Mouse (Mus musculus): ENCODE results near the gene Ralgps1. TPM values are rescaled to one million over a fixed set of nuclear protein-coding genes. Genes with fewer than 3 reads are reported as not detected.
A peak's percentile ranks its signal among the peaks of the same experiment; 100 is the strongest.

Gene Ralgps1
- polyA plus RNA-seq, 1 experiment, result 0.47 TPM

DNA sequence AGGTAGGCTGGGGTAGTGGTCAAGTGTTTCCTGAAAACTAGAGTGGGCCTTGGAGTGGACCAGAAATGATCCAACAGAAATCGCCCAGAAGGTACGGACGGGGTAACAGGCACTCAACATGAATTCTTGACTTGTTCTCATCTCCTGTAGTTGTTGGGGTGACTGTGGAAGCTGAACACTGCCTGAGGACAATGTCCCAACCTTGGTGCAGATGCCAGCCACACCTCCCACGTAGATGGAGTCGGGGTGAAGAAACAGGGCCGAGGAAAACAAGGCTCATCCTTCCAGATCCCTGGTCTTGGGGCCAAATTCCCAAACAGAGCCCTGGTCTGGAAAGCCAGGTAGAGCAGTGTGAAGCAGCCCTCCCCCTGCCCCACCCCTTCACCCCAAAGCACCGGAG lies 122.7 kb downstream of the Ralgps1 start:
- TF ChIP-seq CEBPB (IDR thresholded peaks at IDR 0.05; ENCODE audit: low read depth), result no peak
- no peak for TF ChIP-seq MYOG (IDR thresholded peaks at IDR 0.05; ENCODE audit: control insufficient read depth, extremely low read depth, insufficient read length)
- TF ChIP-seq FOSL1 (IDR thresholded peaks at IDR 0.05; ENCODE audit: insufficient read depth, low read length, poor library complexity, severe bottlenecking), result no peak
- no peak for TF ChIP-seq MYOD1 (IDR thresholded peaks at IDR 0.05; ENCODE audit: control insufficient read depth, insufficient read length, low read depth)
- TF ChIP-seq USF1 (IDR thresholded peaks at IDR 0.05; ENCODE audit: low read depth), result no peak
- TF ChIP-seq CTCF (IDR thresholded peaks at IDR 0.05; ENCODE audit: control insufficient read depth, insufficient read depth, insufficient read length), result no peak
- TF ChIP-seq MAX (IDR thresholded peaks at IDR 0.05), result no peak
- Histone ChIP-seq H3K36me3 (ENCODE audit: control insufficient read depth, insufficient read depth) (peaks cover 45% of the 10 kb centered on the region), H3ac (ENCODE audit: control insufficient read depth, insufficient read length, low read depth) (no peak overlapping the region), H3K4me3 (ENCODE audit: insufficient read depth, poor library complexity, severe bottlenecking) (no peak overlapping the region), H3K79me3 (ENCODE audit: low read depth) (no peaks in the 10 kb centered on the region), H3K79me2 (ENCODE audit: control insufficient read depth, insufficient read depth) (no peaks in the 10 kb centered on the region), H3K27me3 (ENCODE audit: control insufficient read depth, insufficient read depth, insufficient read length) (no peaks in the 10 kb centered on the region)

DNA sequence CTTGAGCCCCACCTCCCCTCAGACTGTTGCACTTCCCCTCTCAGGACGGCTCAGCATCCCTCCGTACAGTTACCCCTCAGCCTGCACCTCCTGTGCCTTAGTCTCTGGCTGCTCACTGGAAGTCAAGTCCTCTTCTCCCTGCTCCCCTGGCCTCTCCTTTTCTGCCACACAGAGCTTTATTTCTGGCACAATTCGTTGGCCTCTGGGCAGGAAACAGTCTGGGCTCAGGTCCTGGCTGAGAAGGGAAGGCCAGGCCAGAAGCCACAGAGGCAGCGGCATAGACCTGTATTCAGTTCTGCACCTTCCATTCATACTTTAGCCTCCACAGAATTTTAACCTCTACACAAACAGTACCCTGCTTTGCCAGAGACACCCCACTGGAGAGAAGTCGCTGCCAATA lies 124.4 kb downstream of the Ralgps1 start:
- H3ac ChIP-seq (ENCODE audit: control insufficient read depth, insufficient read length, low read depth), result no peak overlapping the region
- H3K79me3 ChIP-seq (ENCODE audit: low read depth), result no peaks in the 10 kb centered on the region
- H3K27me3 ChIP-seq (ENCODE audit: control insufficient read depth, insufficient read depth, insufficient read length), result no peaks in the 10 kb centered on the region
- no peak for TF ChIP-seq USF1 (IDR thresholded peaks at IDR 0.05; ENCODE audit: low read depth)
- TF ChIP-seq FOSL1 (IDR thresholded peaks at IDR 0.05; ENCODE audit: insufficient read depth, low read length, poor library complexity, severe bottlenecking), result no peak
- no peak for TF ChIP-seq CTCF (IDR thresholded peaks at IDR 0.05; ENCODE audit: control insufficient read depth, insufficient read depth, insufficient read length)
- no peak for TF ChIP-seq CEBPB (IDR thresholded peaks at IDR 0.05; ENCODE audit: low read depth)
- TF ChIP-seq MYOD1 (IDR thresholded peaks at IDR 0.05; ENCODE audit: control insufficient read depth, insufficient read length, low read depth), result no peak
- no peak for TF ChIP-seq MYOG (IDR thresholded peaks at IDR 0.05; ENCODE audit: control insufficient read depth, extremely low read depth, insufficient read length)
- TF ChIP-seq MAX (IDR thresholded peaks at IDR 0.05), result no peak
- no peak overlapping the region for H3K4me3 ChIP-seq (ENCODE audit: insufficient read depth, poor library complexity, severe bottlenecking)
- no peaks in the 10 kb centered on the region for H3K79me2 ChIP-seq (ENCODE audit: control insufficient read depth, insufficient read depth)
- peaks cover 61% of the 10 kb centered on the region for H3K36me3 ChIP-seq (ENCODE audit: control insufficient read depth, insufficient read depth)

DNA sequence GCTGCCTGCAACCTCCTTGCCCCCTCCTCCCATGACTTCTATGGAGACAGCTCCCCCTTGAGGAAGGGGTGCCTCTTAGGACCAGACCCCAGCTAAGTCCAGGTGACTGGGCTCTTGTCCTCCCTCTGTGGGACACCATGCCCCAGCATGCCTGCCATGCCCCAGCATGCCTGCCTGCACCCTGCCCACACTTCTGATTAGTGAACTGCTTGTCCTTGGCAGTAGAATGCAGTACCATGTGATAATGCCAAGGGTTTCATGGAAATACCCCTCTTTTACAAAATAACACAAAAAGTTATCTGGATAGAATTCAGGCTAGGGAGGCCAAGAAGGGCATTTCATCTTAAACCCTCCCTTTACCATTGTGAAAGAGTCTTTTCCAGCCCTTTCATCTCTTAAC lies 125.9 kb downstream of the Ralgps1 start:
- Histone ChIP-seq H3K79me3 (ENCODE audit: low read depth) (no peaks in the 10 kb centered on the region), H3ac (ENCODE audit: control insufficient read depth, insufficient read length, low read depth) (no peak overlapping the region), H3K4me3 (ENCODE audit: insufficient read depth, poor library complexity, severe bottlenecking) (no peak overlapping the region), H3K27me3 (ENCODE audit: control insufficient read depth, insufficient read depth, insufficient read length) (no peaks in the 10 kb centered on the region), H3K36me3 (ENCODE audit: control insufficient read depth, insufficient read depth) (peaks cover 76% of the 10 kb centered on the region), H3K79me2 (ENCODE audit: control insufficient read depth, insufficient read depth) (no peaks in the 10 kb centered on the region)
- TF ChIP-seq CTCF (IDR thresholded peaks at IDR 0.05; ENCODE audit: control insufficient read depth, insufficient read depth, insufficient read length) (peak; percentile 3), CEBPB (IDR thresholded peaks at IDR 0.05; ENCODE audit: low read depth) (no peak)

DNA sequence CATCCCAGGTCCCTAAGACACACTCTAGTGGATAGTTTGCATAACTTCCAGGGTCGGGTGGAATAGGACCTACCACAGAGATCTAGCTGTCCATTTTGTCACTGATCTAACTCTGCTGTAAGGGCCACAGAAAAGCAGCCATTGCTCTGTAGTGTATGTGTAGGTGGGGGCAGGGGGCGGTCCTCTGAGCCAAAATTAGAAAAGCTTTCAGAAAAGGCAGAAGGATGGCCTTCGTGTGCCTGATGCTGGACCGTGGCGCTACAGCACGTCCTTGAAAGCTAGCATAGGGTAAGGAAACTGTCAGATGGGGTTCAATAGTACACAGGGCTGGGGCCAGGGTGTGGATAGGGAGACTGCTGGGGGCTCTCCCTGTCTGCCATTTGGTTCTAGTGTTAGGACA lies 126.4 kb downstream of the Ralgps1 start:
- no peaks in the 10 kb centered on the region for H3K79me3 ChIP-seq (ENCODE audit: low read depth)
- H3ac ChIP-seq (ENCODE audit: control insufficient read depth, insufficient read length, low read depth), result no peak overlapping the region
- H3K79me2 ChIP-seq (ENCODE audit: control insufficient read depth, insufficient read depth), result no peaks in the 10 kb centered on the region
- TF ChIP-seq CEBPB (IDR thresholded peaks at IDR 0.05; ENCODE audit: low read depth) (no peak), MAX (IDR thresholded peaks at IDR 0.05) (no peak), USF1 (IDR thresholded peaks at IDR 0.05; ENCODE audit: low read depth) (no peak), MYOG (IDR thresholded peaks at IDR 0.05; ENCODE audit: control insufficient read depth, extremely low read depth, insufficient read length) (no peak), CTCF (IDR thresholded peaks at IDR 0.05; ENCODE audit: control insufficient read depth, insufficient read depth, insufficient read length) (no peak), MYOD1 (IDR thresholded peaks at IDR 0.05; ENCODE audit: control insufficient read depth, insufficient read length, low read depth) (no peak), FOSL1 (IDR thresholded peaks at IDR 0.05; ENCODE audit: insufficient read depth, low read length, poor library complexity, severe bottlenecking) (no peak)
- H3K27me3 ChIP-seq (ENCODE audit: control insufficient read depth, insufficient read depth, insufficient read length), result no peaks in the 10 kb centered on the region
- peaks cover 78% of the 10 kb centered on the region for H3K36me3 ChIP-seq (ENCODE audit: control insufficient read depth, insufficient read depth)
- no peak overlapping the region for H3K4me3 ChIP-seq (ENCODE audit: insufficient read depth, poor library complexity, severe bottlenecking)

DNA sequence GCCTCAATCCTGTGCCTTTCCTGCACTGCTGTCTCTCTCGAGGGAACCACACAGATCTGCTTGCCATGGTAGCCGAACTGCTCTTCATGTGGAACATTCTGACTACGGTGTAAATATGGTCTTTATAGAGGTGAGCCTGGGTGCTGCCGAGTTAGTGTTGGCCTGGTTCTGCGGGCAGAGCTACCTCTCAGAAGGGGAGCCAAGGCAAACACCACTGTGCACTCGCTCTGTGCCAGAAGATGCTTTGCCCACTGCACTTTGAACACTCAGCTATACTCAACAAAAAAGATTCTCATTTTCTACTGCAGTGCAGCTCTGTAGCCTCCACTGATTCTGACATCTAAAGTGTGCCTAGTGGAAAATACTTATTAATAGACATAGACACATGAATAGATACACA lies 133.7 kb downstream of the Ralgps1 start:
- Histone ChIP-seq H3K4me3 (ENCODE audit: insufficient read depth, poor library complexity, severe bottlenecking) (no peak overlapping the region), H3ac (ENCODE audit: control insufficient read depth, insufficient read length, low read depth) (no peak overlapping the region), H3K36me3 (ENCODE audit: control insufficient read depth, insufficient read depth) (peaks cover 92% of the 10 kb centered on the region), H3K79me2 (ENCODE audit: control insufficient read depth, insufficient read depth) (peaks cover 33% of the 10 kb centered on the region), H3K79me3 (ENCODE audit: low read depth) (peaks cover 19% of the 10 kb centered on the region), H3K27me3 (ENCODE audit: control insufficient read depth, insufficient read depth, insufficient read length) (no peaks in the 10 kb centered on the region)
- no peak for TF ChIP-seq USF1 (IDR thresholded peaks at IDR 0.05; ENCODE audit: low read depth)
- TF ChIP-seq MYOG (IDR thresholded peaks at IDR 0.05; ENCODE audit: control insufficient read depth, extremely low read depth, insufficient read length), result no peak
- no peak for TF ChIP-seq FOSL1 (IDR thresholded peaks at IDR 0.05; ENCODE audit: insufficient read depth, low read length, poor library complexity, severe bottlenecking)
- TF ChIP-seq MAX (IDR thresholded peaks at IDR 0.05), result no peak
- no peak for TF ChIP-seq CTCF (IDR thresholded peaks at IDR 0.05; ENCODE audit: control insufficient read depth, insufficient read depth, insufficient read length)
- no peak for TF ChIP-seq MYOD1 (IDR thresholded peaks at IDR 0.05; ENCODE audit: control insufficient read depth, insufficient read length, low read depth)
- TF ChIP-seq CEBPB (IDR thresholded peaks at IDR 0.05; ENCODE audit: low read depth), result no peak

DNA sequence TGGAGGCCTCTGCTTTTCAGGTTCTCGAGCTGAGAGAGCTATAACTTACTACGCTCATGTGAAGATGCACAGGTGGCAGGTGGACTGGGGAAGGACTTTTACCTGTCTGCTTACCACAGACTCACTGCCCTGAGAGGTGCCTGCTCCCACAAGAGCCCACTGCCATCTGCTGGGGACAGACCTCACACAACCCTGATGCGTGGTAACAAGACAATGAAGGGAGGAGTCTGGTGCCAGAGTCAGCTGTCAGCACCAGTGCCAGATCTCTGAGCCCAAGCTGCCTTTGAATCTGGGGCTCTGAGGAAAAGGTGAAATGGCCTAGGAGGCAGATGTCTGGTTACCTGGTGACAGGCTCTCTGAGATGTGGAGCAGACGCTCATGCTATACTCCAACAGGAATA lies 136.4 kb downstream of the Ralgps1 start:
- peaks cover 60% of the 10 kb centered on the region for H3K79me2 ChIP-seq (ENCODE audit: control insufficient read depth, insufficient read depth)
- H3K4me3 ChIP-seq (ENCODE audit: insufficient read depth, poor library complexity, severe bottlenecking), result no peak overlapping the region
- no peaks in the 10 kb centered on the region for H3K27me3 ChIP-seq (ENCODE audit: control insufficient read depth, insufficient read depth, insufficient read length)
- peaks cover 27% of the 10 kb centered on the region for H3K79me3 ChIP-seq (ENCODE audit: low read depth)
- H3ac ChIP-seq (ENCODE audit: control insufficient read depth, insufficient read length, low read depth), result no peak overlapping the region
- TF ChIP-seq FOSL1 (IDR thresholded peaks at IDR 0.05; ENCODE audit: insufficient read depth, low read length, poor library complexity, severe bottlenecking) (no peak), MYOG (IDR thresholded peaks at IDR 0.05; ENCODE audit: control insufficient read depth, extremely low read depth, insufficient read length) (no peak), MYOD1 (IDR thresholded peaks at IDR 0.05; ENCODE audit: control insufficient read depth, insufficient read length, low read depth) (no peak), CEBPB (IDR thresholded peaks at IDR 0.05; ENCODE audit: low read depth) (no peak), MAX (IDR thresholded peaks at IDR 0.05) (no peak), CTCF (IDR thresholded peaks at IDR 0.05; ENCODE audit: control insufficient read depth, insufficient read depth, insufficient read length) (no peak), USF1 (IDR thresholded peaks at IDR 0.05; ENCODE audit: low read depth) (no peak)
- H3K36me3 ChIP-seq (ENCODE audit: control insufficient read depth, insufficient read depth), result peaks cover 96% of the 10 kb centered on the region
